Mouse (Mus musculus) cerebellum, adult 2 months (tissue): Measurements from ENCODE around the gene Cd34. TPM values are rescaled to one million over a fixed set of nuclear protein-coding genes. Genes with fewer than 3 reads are reported as not detected.

Source experiments
- DNase-seq, 2 experiments: peaks; one replicate each; pipeline ENCODE4 v3.0.0; 2021
- H3K27ac ChIP-seq: fragments of 200-500 bp; 2 replicates; pipeline ENCODE4 v1.5.1; 2012; ENCODE audit warnings: low read length, control low read depth, inconsistent platforms; ENCODE audit not compliant: insufficient read depth
- H3K27me3 ChIP-seq: fragments of 200-500 bp; 2 replicates; pipeline ENCODE4 v1.6.1; 2012; ENCODE audit warnings: inconsistent platforms, mild to moderate bottlenecking, low read length, moderate library complexity; ENCODE audit not compliant: control insufficient read depth, insufficient read depth
- H3K4me1 ChIP-seq: fragments of 200-500 bp; 2 replicates; pipeline ENCODE4 v1.6.1; 2011; ENCODE audit warnings: low read length; ENCODE audit not compliant: control insufficient read depth, insufficient read depth
- H3K4me3 ChIP-seq: fragments of 200-500 bp; replicated peaks from 2 replicates; pipeline ENCODE3; 2011; ENCODE audit warnings: mild to moderate bottlenecking, low read depth, low read length, control low read depth; ENCODE audit not compliant: insufficient read depth
- CTCF ChIP-seq: fragments of 200-500 bp; IDR thresholded peaks from 2 replicates; pipeline ENCODE4 v1.5.1; 2011; ENCODE audit warnings: low read depth, mild to moderate bottlenecking, control low read depth, low read length, moderate library complexity, borderline replicate concordance; ENCODE audit not compliant: insufficient read depth
- POLR2A ChIP-seq: fragments of 200-500 bp; IDR thresholded peaks from 2 replicates; pipeline ENCODE4 v1.6.1; 2011; ENCODE audit warnings: low read length, control low read depth, borderline replicate concordance; ENCODE audit not compliant: insufficient read depth
- WGBS: fragments of 180-500 bp; shearing (Covaris S2); methylation state at CpG from one replicate; pipeline ENCODE4 v1.1.7; 2018; 5-methylcytosine and 5-hydroxymethylcytosine counted together
- polyA plus RNA-seq: library from polyadenylated mRNA; depleted of rRNA; stranded (reverse); fragments of >200 nt; gene quantifications from 2 replicates; pipeline ENCODE4 v1.2.3, GENCODE M21; 2012

The Cd34 gene
- polyA plus RNA-seq, 1 experiment: 16.0 TPM

DNA sequence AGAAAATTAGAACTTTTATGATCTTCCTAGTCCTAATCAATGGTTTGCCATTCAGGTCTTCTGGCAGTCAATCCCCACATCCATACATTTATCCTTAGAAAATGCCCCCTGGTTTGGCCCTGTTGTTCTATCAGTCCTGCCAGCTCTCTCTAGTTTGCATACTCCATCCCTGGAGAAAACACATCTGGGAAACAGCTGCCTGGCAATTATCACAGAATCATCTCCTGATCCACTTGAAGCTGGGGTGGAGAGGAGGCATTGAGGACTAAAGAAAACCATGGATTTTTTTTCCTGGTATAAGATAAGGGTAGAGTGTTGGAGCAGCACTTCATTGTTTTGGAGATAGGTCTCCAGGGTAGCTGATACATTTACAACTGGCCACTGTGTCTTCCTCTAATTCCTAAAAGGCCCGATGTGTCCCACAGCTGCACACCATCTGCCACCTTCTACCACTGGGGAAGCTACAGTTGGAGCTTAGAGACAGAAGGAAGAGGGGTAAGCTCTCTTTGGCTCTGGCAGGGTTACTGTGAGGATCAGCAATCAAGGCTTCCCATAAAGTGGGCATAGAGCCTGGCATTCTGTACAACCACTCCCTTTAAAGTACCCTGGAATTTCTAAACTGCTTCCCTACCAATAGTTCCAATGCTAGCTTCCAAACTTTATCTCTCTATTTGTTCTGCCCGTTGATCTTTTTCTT is 9.2 kb upstream of the Cd34 start:
- Histone ChIP-seq H3K4me3 (no peak overlapping the region), H3K27me3 (no peaks in the 10 kb centered on the region), H3K27ac (no peak overlapping the region), H3K4me1 (no peaks in the 10 kb centered on the region)
- 28% methylated on average over 2 of the region's 2 CpGs for WGBS
- TF ChIP-seq POLR2A (no peak), CTCF (no peak)
- no peak for DNase-seq

DNA sequence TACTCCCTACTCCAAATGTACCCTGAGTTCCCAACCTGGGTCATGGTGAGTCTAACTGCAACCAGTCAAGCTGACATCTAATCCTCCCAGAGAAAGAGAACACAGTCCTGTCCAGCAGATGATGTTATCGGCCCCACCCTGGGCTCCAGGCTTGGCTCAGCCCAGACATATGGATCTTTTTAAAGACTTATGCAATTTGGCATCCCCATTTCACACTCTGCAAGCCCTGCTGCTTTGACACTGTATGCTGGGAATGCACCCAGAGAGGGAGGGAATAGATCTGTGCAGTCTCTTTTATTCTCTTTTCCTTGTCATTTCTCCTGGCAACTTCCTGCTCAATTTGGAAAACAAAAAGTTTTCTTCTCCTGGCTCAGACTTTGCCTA is 8.7 kb upstream of the Cd34 start:
- H3K4me1 ChIP-seq: no peaks in the 10 kb centered on the region
- TF ChIP-seq POLR2A (no peak), CTCF (no peak)
- WGBS: 2% methylated on average over 1 of the region's 1 CpGs
- H3K4me3 ChIP-seq: no peak overlapping the region
- H3K27me3 ChIP-seq: no peaks in the 10 kb centered on the region
- H3K27ac ChIP-seq: no peak overlapping the region
- DNase-seq: no peak

DNA sequence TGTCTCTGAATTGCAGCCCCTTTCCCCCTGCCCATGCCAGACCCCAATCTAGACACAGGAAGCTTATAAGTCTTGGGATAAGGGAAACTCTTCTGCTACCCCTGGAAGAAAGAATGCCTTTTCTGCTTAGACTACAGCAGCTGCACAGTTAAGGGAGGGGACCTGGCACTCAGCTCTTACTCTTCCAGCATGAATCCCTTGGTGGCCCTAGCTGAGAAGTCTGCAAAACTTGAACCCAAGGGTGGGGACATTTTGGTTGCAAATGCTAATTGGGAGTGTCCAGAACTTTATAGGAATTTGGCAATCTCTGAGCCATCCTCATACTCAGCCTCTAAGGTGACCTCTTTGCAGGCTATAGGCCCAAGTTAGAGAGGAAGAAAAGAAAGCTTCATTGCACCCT is 7.9 kb upstream of the Cd34 start:
- TF ChIP-seq POLR2A (no peak), CTCF (no peak)
- DNase-seq: no peak
- H3K4me1 ChIP-seq: no peaks in the 10 kb centered on the region
- H3K4me3 ChIP-seq: no peak overlapping the region
- no peaks in the 10 kb centered on the region for H3K27me3 ChIP-seq
- H3K27ac ChIP-seq: no peak overlapping the region

DNA sequence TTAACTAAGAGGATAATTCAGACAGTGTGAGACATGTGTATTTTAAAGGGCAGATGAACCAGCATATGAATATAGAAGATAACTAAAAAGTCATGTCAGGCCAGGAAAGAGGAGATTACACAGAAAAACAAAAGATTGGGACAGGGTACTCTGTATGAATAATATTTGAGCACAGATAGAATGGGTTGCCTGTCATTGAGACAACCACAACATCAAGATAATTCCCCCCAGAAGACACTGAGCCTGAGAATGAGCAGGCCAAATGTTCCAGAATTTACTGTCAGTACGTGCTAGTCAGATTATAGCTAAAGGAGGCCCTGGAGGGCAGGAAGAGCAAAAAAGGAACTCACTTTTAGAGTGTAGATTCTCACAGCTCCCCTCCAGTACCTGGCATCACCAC is 3.3 kb upstream of the Cd34 start:
- WGBS: 66% methylated on average over 1 of the region's 1 CpGs

DNA sequence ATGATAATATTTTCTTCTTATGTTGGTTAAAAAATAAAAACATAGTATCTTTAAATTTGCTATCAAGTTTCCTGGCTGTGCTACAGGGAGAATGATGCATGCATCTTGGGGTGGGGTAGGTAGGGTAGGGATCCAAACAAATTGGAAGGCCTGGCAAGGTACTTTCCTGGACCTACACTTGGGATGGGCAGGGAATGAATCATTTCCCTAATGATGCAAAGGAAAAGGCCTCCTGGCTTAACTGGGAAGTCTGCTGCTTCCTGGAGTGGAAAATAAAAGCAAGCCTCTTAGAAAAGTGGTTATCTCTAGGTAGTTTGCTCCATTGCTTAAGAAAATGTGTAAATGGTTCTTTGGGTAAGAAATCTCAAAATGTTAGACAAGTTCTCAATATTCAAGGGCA is 2.9 kb downstream of the Cd34 start:
- no peaks in the 10 kb centered on the region for H3K4me1 ChIP-seq
- DNase-seq: no peak
- H3K27me3 ChIP-seq: no peaks in the 10 kb centered on the region
- TF ChIP-seq POLR2A (no peak), CTCF (no peak)
- H3K4me3 ChIP-seq: no peak overlapping the region
- no peak overlapping the region for H3K27ac ChIP-seq

More for the DNA sequence above, 3.3 kb upstream of the Cd34 start:
- Histone ChIP-seq H3K27ac (no peak overlapping the region), H3K4me3 (no peak overlapping the region), H3K4me1 (no peaks in the 10 kb centered on the region), H3K27me3 (no peaks in the 10 kb centered on the region)
- TF ChIP-seq POLR2A: no peak
- no peak for TF ChIP-seq CTCF
- DNase-seq: no peak

DNA sequence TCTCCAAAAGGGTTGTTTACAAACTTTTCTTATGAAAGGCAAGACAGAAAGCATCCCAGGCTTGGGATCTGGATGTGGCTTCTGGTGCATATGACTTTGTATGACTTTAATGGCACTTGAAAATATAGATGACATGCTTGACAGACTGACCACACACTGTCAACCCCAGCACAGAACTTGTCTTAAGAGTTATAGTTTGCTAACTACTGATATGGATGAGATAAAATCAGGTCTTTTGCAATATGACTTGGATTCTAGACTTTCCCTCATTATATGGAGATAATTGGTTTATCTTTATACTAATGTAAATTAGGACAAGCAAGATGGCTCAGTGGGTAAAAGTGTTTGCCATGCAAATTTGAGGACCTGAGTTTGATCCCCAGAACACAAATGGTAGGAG is 4.3 kb downstream of the Cd34 start:
- no peaks in the 10 kb centered on the region for H3K4me1 ChIP-seq
- H3K4me3 ChIP-seq: no peak overlapping the region
- no peaks in the 10 kb centered on the region; the same call in 1 of the 2 replicates for H3K27me3 ChIP-seq
- no peak for TF ChIP-seq CTCF
- no peak for TF ChIP-seq POLR2A
- H3K27ac ChIP-seq: no peak overlapping the region
- DNase-seq: no peak

DNA sequence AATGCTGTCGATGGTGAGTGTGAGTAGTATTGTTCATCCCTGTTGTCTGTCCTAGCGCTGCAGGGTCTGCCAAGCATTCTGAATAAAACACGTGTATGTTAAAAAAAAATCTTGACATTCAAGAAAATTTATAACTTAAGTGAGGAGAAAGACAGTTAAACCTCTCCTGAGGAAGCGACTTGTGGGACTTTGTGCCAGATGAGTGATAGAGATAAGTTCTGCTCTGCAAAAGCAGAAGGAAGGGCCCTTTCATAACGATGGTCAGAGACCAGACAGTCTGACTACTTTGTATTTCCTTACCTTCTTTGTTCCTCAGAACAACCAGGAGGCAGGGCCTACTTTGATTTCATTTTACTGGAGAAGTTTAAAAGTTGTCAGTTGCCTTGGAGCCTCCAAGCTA is 4.9 kb downstream of the Cd34 start:
- H3K27me3 ChIP-seq: no peaks in the 10 kb centered on the region; the same call in 1 of the 2 replicates
- no peak overlapping the region for H3K4me3 ChIP-seq
- DNase-seq: no peak
- H3K4me1 ChIP-seq: no peaks in the 10 kb centered on the region
- 91% methylated on average over 5 of the region's 5 CpGs for WGBS
- TF ChIP-seq CTCF (no peak), POLR2A (no peak)
- H3K27ac ChIP-seq: no peak overlapping the region

DNA sequence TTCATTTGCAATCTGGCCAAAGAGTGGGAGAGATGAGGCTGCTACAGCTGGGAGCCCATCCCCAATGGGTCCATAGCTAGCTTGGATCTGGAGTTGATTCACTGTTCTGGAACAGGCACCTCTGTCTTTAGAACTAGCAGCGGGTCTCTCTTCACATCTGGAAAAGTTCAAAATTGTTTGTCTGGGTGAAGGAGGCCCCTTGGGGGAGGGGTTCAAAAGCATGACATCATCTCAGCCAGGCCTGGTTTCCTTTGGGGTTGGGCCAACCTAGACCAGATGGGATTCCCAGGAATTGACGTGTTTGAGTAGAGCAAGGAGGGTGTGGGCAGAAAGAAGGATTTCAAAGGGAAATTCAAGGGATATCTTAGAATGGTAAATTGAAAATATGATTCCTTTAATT is 6.8 kb downstream of the Cd34 start:
- 34% methylated on average over 2 of the region's 2 CpGs for WGBS
- no peak overlapping the region for H3K27ac ChIP-seq
- no peak for DNase-seq
- TF ChIP-seq POLR2A: no peak
- TF ChIP-seq CTCF: no peak
- peaks cover 3% of the 10 kb centered on the region; the same call in 1 of the 2 replicates for H3K4me1 ChIP-seq
- H3K27me3 ChIP-seq: no peaks in the 10 kb centered on the region; the same call in 1 of the 2 replicates
- H3K4me3 ChIP-seq: no peak overlapping the region
